9 mouse cellular contexts compared by ENCODE assay signal in the genomic region with DNA sequence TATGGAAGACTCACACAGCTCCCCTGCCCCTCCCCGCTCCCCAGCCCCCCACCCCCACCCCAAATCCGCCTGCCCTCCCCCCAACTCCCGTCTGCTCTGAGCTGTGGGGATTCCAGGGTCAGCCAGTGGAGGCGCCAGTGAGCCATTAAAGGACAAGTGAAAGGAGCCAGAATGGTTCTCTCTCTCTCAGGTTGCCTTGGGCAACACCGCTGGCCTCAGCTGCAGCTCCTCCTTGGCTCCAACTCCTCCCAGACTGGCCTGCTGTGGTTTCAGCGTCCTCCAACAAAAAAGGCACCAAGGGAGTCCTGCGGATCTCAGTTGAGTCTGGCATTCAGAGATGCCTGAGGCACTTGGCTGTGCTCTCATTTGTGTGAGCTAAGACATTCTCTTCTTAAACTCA. TPM values are rescaled to one million over a fixed set of nuclear protein-coding genes. Genes with fewer than 3 reads are reported as not detected.
A peak's percentile ranks its signal among the peaks of the same experiment; 100 is the strongest.
DNase-seq lines count a peak whose midpoint lies in the region; ATAC-seq and TF ChIP-seq lines count a peak whose summit lies in the region.
"Had no signal": no experiment of that assay in that cellular context is flagged by ENCODE, and none has a peak within 500 bp of the region (broad histone marks: within the 10 kb centered on the region; RNA-seq: fewer than 3 reads in every experiment).

No protein-coding gene starts in this region.

- H3K9ac ChIP-seq in hindbrain, embryonic 16.5 days (ENCODE audit: low read depth, low read length), result no peak overlapping the region
- H3K9ac ChIP-seq in liver, adult 2 months (ENCODE audit: low read depth, low read length), result no peak overlapping the region
- H3K9ac ChIP-seq in midbrain, embryonic 16.5 days (ENCODE audit: low read depth, low read length), result no peak overlapping the region
- H3K9ac ChIP-seq: embryonic facial prominence, embryonic 15.5 days had no signal

- DNase-seq in thymus, adult 2 months, result peak; percentile 45
- DNase-seq in thymus, adult 18-20 months, result no peak
- peak; percentile 50 for DNase-seq in cerebellum, adult 9-11 months
- peak; percentile 34 to 48 for DNase-seq in frontal cortex, postnatal 10 days (ENCODE audit: low spot score in 2 of 2)
- peak; percentile 18 for DNase-seq in liver, adult 2 months (ENCODE audit: extremely low read depth, low read depth, low spot score)
- peak; percentile 52 for DNase-seq in thymus, postnatal 25 days

- no peak for TF ChIP-seq POLR2A in thymus, adult 2 months (IDR thresholded peaks at IDR 0.05; ENCODE audit: control insufficient read depth, extremely low read depth, insufficient read depth, low read length, poor library complexity)
- no peak for TF ChIP-seq POLR2A in liver, adult 2 months (IDR thresholded peaks at IDR 0.05; ENCODE audit: extremely low read depth, insufficient read depth, low read length)

- H3K9me3 ChIP-seq in hindbrain, embryonic 16.5 days (ENCODE audit: control insufficient read depth, low read length), result no peaks in the 10 kb centered on the region
- H3K9me3 ChIP-seq in midbrain, embryonic 16.5 days (replicated peaks; ENCODE audit: control insufficient read depth, low read length, poor library complexity, severe bottlenecking), result no peaks in the 10 kb centered on the region
- H3K9me3 ChIP-seq: embryonic facial prominence, embryonic 15.5 days had no signal

- whole genome bisulfite sequencing in thymus, adult 2 months, result 11% methylated on average over 7 of the region's 7 CpGs
- 3% methylated on average over 7 of the region's 7 CpGs for WGBS in hindbrain, embryonic 16.5 days
- WGBS in liver, adult 2 months, result 11% methylated on average over 7 of the region's 7 CpGs
- 0% methylated on average over 7 of the region's 7 CpGs for WGBS in midbrain, embryonic 16.5 days

- no peak overlapping the region for H3K27ac ChIP-seq in thymus, adult 2 months (ENCODE audit: control insufficient read depth, insufficient read depth, low read length)
- H3K27ac ChIP-seq in hindbrain, embryonic 16.5 days (ENCODE audit: low read depth, low read length), result no peak overlapping the region
- no peak overlapping the region for H3K27ac ChIP-seq in liver, adult 2 months (replicated peaks; ENCODE audit: insufficient read depth, low read depth, low read length)
- H3K27ac ChIP-seq in midbrain, embryonic 16.5 days (ENCODE audit: low read length), result no peak overlapping the region
- H3K27ac ChIP-seq: embryonic facial prominence, embryonic 15.5 days had no signal

- peak overlapping the region; percentile 24 for H3K4me2 ChIP-seq in hindbrain, embryonic 16.5 days (ENCODE audit: low read length)
- peak overlapping the region; percentile 2; the same call in 1 of the 2 replicates for H3K4me2 ChIP-seq in midbrain, embryonic 16.5 days (ENCODE audit: low read length)
- H3K4me2 ChIP-seq: embryonic facial prominence, embryonic 15.5 days had no signal

- no peaks in the 10 kb centered on the region for H3K79me2 ChIP-seq in liver, adult 2 months (ENCODE audit: control insufficient read depth, insufficient read depth, low read length)

- H3K36me3 ChIP-seq in thymus, adult 2 months (ENCODE audit: control insufficient read depth, insufficient read depth, low read length), result no peaks in the 10 kb centered on the region
- no peaks in the 10 kb centered on the region for H3K36me3 ChIP-seq in hindbrain, embryonic 16.5 days (ENCODE audit: control insufficient read depth, insufficient read depth, low read length)
- no peaks in the 10 kb centered on the region for H3K36me3 ChIP-seq in liver, adult 2 months (ENCODE audit: control insufficient read depth, insufficient read depth, low read length)
- H3K36me3 ChIP-seq in midbrain, embryonic 16.5 days (ENCODE audit: control insufficient read depth, insufficient read depth, low read length), result no peaks in the 10 kb centered on the region
- H3K36me3 ChIP-seq: embryonic facial prominence, embryonic 15.5 days had no signal

- H3K4me1 ChIP-seq in thymus, adult 2 months (replicated peaks; ENCODE audit: control insufficient read depth, insufficient read depth, low read length), result 0 out of 2 replicates have a peak, but pooled peaks cover 2% of the 10 kb centered on the region
- H3K4me1 ChIP-seq in hindbrain, embryonic 16.5 days (ENCODE audit: control insufficient read depth, insufficient read depth, low read depth, low read length), result no peaks in the 10 kb centered on the region
- H3K4me1 ChIP-seq in liver, adult 2 months (ENCODE audit: control insufficient read depth, insufficient read depth, low read length), result no peaks in the 10 kb centered on the region; the same call in 1 of the 2 replicates
- peaks cover 5% of the 10 kb centered on the region; the same call in 1 of the 2 replicates for H3K4me1 ChIP-seq in midbrain, embryonic 16.5 days (ENCODE audit: control insufficient read depth, insufficient read depth, low read length)

- no peaks in the 10 kb centered on the region for H3K27me3 ChIP-seq in thymus, adult 2 months (ENCODE audit: control insufficient read depth, insufficient read depth, low read length)
- H3K27me3 ChIP-seq in hindbrain, embryonic 16.5 days (replicated peaks; ENCODE audit: control insufficient read depth, insufficient read depth, low read length), result no peaks in the 10 kb centered on the region
- H3K27me3 ChIP-seq in liver, adult 2 months (ENCODE audit: control insufficient read depth, insufficient read depth, low read length), result no peaks in the 10 kb centered on the region
- no peaks in the 10 kb centered on the region for H3K27me3 ChIP-seq in midbrain, embryonic 16.5 days (ENCODE audit: control insufficient read depth, insufficient read depth, low read depth, low read length)
- H3K27me3 ChIP-seq: embryonic facial prominence, embryonic 15.5 days had no signal

- peak; percentile 81 for ATAC-seq in hindbrain, embryonic 16.5 days
- ATAC-seq in midbrain, embryonic 16.5 days, result peak; percentile 68

- peak; percentile 34; the same call in 1 of the 2 replicates for TF ChIP-seq CTCF in thymus, adult 2 months (IDR thresholded peaks at IDR 0.05; ENCODE audit: borderline replicate concordance, control insufficient read depth, extremely low read depth, insufficient read depth, low read length, poor library complexity)
- peak; percentile 51 for TF ChIP-seq CTCF in liver, adult 2 months (IDR thresholded peaks at IDR 0.05; ENCODE audit: low read depth, low read length)

- no peak overlapping the region for H3K4me3 ChIP-seq in thymus, adult 2 months (ENCODE audit: control insufficient read depth, insufficient read depth, low read length)
- H3K4me3 ChIP-seq in hindbrain, embryonic 16.5 days (ENCODE audit: low read length), result no peak overlapping the region
- H3K4me3 ChIP-seq in liver, adult 2 months (ENCODE audit: insufficient read depth, low read depth, low read length), result no peak overlapping the region
- no peak overlapping the region for H3K4me3 ChIP-seq in midbrain, embryonic 16.5 days (ENCODE audit: low read depth, low read length)
- H3K4me3 ChIP-seq: embryonic facial prominence, embryonic 15.5 days had no signal

RNA-seq across cellular contexts. Expression of a gene that starts 47.9 kb away (rescaled TPM):
- polyA plus RNA-seq in thymus, adult 2 months (2012; rRNA removed), result 2.6 and 4.8 TPM in 2 replicates
- 5.4 and 6.2 TPM in 2 replicates for polyA plus RNA-seq in hindbrain, embryonic 16.5 days (2015; fragmentation: Nextera tagmentation; extraction: Ambion mirVana)
- 1.2 and 1.9 TPM in 2 replicates for total RNA-seq in liver, adult 2 months (2014; rRNA removed)
- 0.29 and 0.38 TPM in 2 replicates for polyA plus RNA-seq in liver, adult 2 months (2012; rRNA removed)
- 2.2 and 4.4 TPM in 2 replicates for polyA plus RNA-seq in midbrain, embryonic 16.5 days (2015; fragmentation: Nextera tagmentation; extraction: Ambion mirVana)

RNA-seq across cellular contexts. Expression of a gene that starts 51.3 kb away (rescaled TPM):
- 0.15 and 0.35 TPM in 2 replicates for polyA plus RNA-seq in thymus, adult 2 months (2012; rRNA removed)
- 10.6 and 11.9 TPM in 2 replicates for polyA plus RNA-seq in hindbrain, embryonic 16.5 days (2015; fragmentation: Nextera tagmentation; extraction: Ambion mirVana)
- total RNA-seq in liver, adult 2 months (2014; rRNA removed), result 0.09 and 0.13 TPM in 2 replicates
- 0.07 TPM in 1 of 2 replicates, not detected in the other for polyA plus RNA-seq in liver, adult 2 months (2012; rRNA removed)
- polyA plus RNA-seq in midbrain, embryonic 16.5 days (2015; fragmentation: Nextera tagmentation; extraction: Ambion mirVana), result 7.7 and 7.9 TPM in 2 replicates

Comparison
In these comparisons a context has a peak if more than half of its experiments do, and no peak if none do; other contexts are left out.
1. DNase-seq: peak in thymus, adult 2 months (single experiment), cerebellum, adult 9-11 months (single experiment), frontal cortex, postnatal 10 days (2 of 2), liver, adult 2 months (single experiment) and thymus, postnatal 25 days (single experiment); none in thymus, adult 18-20 months (0 of 2).